Mouse (Mus musculus): Measurements from ENCODE around the gene Galc. TPM values are rescaled to one million over a fixed set of nuclear protein-coding genes. Genes with fewer than 3 reads are reported as not detected.
A peak's percentile ranks its signal among the peaks of the same experiment; 100 is the strongest.

The Galc gene
- polyA plus RNA-seq (2014; fragmentation: Nextera tagmentation; extraction: Ambion mirVana): 10.4 and 13.9 TPM in 2 replicates

DNA sequence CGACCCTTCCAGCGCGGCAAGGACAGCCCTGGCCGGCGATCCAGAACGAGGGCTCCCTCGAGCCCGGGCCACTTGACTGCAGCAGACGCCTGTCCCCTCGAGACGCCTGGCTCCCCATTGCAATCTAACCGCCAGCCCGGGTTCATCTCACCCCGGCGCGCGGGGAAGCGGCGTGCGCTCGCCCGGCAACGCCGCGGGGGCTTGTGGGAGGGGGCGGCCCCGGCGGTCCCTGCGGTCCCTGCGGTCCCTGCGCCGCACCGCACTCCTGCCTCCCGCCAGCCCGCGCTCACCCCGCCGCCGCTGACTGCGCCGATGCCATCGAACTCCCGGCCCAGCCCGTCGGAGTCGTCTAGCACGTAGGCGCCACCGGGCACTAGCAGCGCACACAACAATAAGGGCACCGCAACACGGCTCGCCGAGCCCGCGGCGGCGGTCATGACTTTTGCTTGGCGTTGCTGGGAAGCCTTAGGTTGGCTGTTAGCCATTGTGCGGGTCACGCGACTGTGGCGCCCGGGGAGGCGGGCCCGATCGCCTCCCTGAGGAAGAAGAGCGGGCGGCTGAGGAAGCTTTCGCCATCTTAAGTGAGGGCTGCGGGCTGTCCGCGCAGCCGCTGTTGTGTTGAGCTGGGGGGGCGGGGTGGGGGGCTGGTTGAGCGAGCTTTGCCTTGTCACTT lies at the start of gene Galc:
Galc (minus strand) TSS at position 615 of the 673 bp plus-strand sequence.
- no peaks in the 10 kb centered on the region for H3K36me3 ChIP-seq (ENCODE audit: control insufficient read depth, insufficient read depth, low read length)
- peak within 1 kb of the TSS; percentile 70 for H3K4me2 ChIP-seq (ENCODE audit: low read length)
- H3K27ac ChIP-seq (replicated peaks; ENCODE audit: low read depth, low read length): peak within 1 kb of the TSS; percentile 96
- peak; percentile 94 for DNase-seq
- H3K9ac ChIP-seq (replicated peaks; ENCODE audit: low read length): peak within 1 kb of the TSS; percentile 94
- H3K9me3 ChIP-seq (ENCODE audit: control insufficient read depth, low read length): no peaks in the 10 kb centered on the region
- peak; percentile 93 for ATAC-seq (ENCODE audit: low FRiP score, low TSS enrichment)
- no peaks in the 10 kb centered on the region for H3K27me3 ChIP-seq (ENCODE audit: control insufficient read depth, insufficient read depth, low read length)
- H3K4me3 ChIP-seq (replicated peaks; ENCODE audit: low read depth, low read length): peak within 1 kb of the TSS; percentile 68
- H3K4me1 ChIP-seq (ENCODE audit: control insufficient read depth, insufficient read depth, low read length): peaks cover 4% of the 10 kb centered on the region; the same call in 1 of the 2 replicates
- WGBS: under 1% methylated on average over 75 of the region's 76 CpGs

GRCm38 (mm10) chr12:98307179-98307915 lies 48.1 kb upstream of the Galc start:
- Histone ChIP-seq H3K4me2 (ENCODE audit: low read length) (no peak overlapping the region), H3K9ac (replicated peaks; ENCODE audit: low read length) (no peak overlapping the region), H3K27me3 (ENCODE audit: control insufficient read depth, insufficient read depth, low read length) (no peaks in the 10 kb centered on the region), H3K36me3 (ENCODE audit: control insufficient read depth, insufficient read depth, low read length) (no peaks in the 10 kb centered on the region), H3K4me1 (ENCODE audit: control insufficient read depth, insufficient read depth, low read length) (no peaks in the 10 kb centered on the region), H3K27ac (replicated peaks; ENCODE audit: low read depth, low read length) (no peak overlapping the region), H3K9me3 (ENCODE audit: control insufficient read depth, low read length) (no peaks in the 10 kb centered on the region), H3K4me3 (replicated peaks; ENCODE audit: low read depth, low read length) (no peak overlapping the region)
- DNase-seq (no peak), ATAC-seq (ENCODE audit: low FRiP score, low TSS enrichment) (no peak)
- WGBS: 84% methylated on average over 7 of the region's 7 CpGs

DNA sequence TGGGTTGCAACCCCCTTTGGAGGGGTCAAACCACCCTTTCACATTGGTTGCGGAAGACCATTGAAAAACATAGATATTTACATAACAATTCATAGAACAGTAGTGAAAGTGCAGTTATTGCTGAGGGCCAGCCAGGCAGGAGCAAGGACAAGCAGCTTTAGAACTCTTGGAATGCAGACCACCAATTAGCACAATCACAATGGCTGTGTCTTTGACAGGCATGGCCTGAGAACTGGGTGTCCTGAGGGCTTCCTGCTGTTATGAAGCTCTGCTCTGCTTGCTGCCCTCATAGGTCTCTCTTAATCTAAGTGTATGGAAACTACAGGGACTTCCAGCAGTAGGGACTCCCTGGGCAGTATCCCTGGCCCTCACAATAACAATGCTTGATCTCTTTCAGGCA lies 43.8 kb upstream of the Galc start:
- H3K4me2 ChIP-seq (ENCODE audit: low read length): no peak overlapping the region
- no peaks in the 10 kb centered on the region for H3K4me1 ChIP-seq (ENCODE audit: control insufficient read depth, insufficient read depth, low read length)
- ATAC-seq (ENCODE audit: low FRiP score, low TSS enrichment): no peak
- no peak overlapping the region for H3K9ac ChIP-seq (replicated peaks; ENCODE audit: low read length)
- H3K27me3 ChIP-seq (ENCODE audit: control insufficient read depth, insufficient read depth, low read length): no peaks in the 10 kb centered on the region
- no peak overlapping the region for H3K27ac ChIP-seq (replicated peaks; ENCODE audit: low read depth, low read length)
- no peaks in the 10 kb centered on the region for H3K36me3 ChIP-seq (ENCODE audit: control insufficient read depth, insufficient read depth, low read length)
- 66% methylated on average over 1 of the region's 1 CpGs for WGBS
- no peak for DNase-seq
- H3K9me3 ChIP-seq (ENCODE audit: control insufficient read depth, low read length): no peaks in the 10 kb centered on the region
- H3K4me3 ChIP-seq (replicated peaks; ENCODE audit: low read depth, low read length): no peak overlapping the region

DNA sequence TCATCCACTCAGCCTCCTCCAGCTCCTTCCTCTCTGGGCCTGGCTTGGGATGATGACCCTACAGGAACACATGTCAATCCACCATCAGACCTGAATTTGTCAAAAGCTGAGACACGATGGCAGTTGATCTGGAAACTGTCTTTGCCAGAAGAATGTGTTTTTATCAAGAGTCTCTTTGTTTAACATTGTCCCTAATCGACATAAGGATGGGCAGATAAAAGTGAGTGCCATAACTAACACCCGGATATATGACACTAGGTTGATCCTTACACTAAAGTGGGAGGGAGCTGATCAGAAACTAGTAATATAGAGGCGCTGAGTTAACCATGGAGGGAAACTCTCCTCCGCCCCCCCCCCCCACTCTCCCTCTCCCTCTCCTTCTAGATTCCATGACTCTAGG lies 42.7 kb upstream of the Galc start:
- Histone ChIP-seq H3K9me3 (ENCODE audit: control insufficient read depth, low read length) (no peaks in the 10 kb centered on the region), H3K4me1 (ENCODE audit: control insufficient read depth, insufficient read depth, low read length) (no peaks in the 10 kb centered on the region), H3K27ac (replicated peaks; ENCODE audit: low read depth, low read length) (no peak overlapping the region), H3K36me3 (ENCODE audit: control insufficient read depth, insufficient read depth, low read length) (no peaks in the 10 kb centered on the region), H3K4me2 (ENCODE audit: low read length) (no peak overlapping the region), H3K4me3 (replicated peaks; ENCODE audit: low read depth, low read length) (no peak overlapping the region), H3K27me3 (ENCODE audit: control insufficient read depth, insufficient read depth, low read length) (no peaks in the 10 kb centered on the region), H3K9ac (replicated peaks; ENCODE audit: low read length) (no peak overlapping the region)
- DNase-seq (no peak), ATAC-seq (ENCODE audit: low FRiP score, low TSS enrichment) (no peak)
- WGBS: 94% methylated on average over 5 of the region's 5 CpGs

DNA sequence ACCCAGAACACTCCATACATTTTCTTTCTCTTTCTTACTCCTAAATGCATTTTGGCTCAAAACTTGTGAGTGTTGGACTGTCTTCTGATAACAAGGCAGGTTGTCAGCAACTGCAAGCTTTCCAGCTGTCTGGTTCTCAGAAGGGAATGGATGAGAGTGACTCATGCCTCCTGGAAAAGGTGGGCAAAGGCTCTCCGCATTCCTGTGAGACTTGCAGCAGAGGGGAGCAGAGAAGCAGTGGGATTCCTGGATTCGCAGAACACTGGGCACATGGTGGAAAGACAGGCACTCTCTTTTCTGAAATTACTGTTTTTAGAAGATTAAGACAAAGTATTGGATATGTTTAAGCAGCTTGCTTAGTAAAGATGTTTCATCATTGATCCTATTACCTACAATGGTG lies 35.0 kb upstream of the Galc start:
- WGBS: 90% methylated on average over 2 of the region's 2 CpGs
- ATAC-seq (ENCODE audit: low FRiP score, low TSS enrichment): no peak
- no peak overlapping the region for H3K9ac ChIP-seq (replicated peaks; ENCODE audit: low read length)

DNA sequence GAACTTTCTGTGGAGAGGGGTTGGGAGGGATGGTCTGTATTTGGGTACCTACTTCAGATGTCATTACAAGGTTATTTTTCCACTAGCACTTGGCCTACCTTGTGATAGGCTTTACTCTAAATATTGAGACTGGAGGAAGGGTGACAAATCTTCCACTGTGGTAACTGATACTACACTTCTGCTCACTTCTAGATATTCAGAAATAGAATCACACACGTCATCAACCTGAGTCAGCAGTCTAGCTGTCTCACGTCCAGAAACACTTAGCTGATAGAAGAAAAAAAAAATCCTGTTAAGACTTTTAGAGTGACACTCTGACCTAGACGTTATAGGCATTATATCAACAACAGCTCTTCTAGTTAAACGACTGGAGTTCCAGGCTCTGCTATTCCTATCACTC lies 33.0 kb upstream of the Galc start:
- WGBS: 89% methylated on average over 4 of the region's 4 CpGs
- Histone ChIP-seq H3K27me3 (ENCODE audit: control insufficient read depth, insufficient read depth, low read length) (no peaks in the 10 kb centered on the region), H3K9ac (replicated peaks; ENCODE audit: low read length) (no peak overlapping the region)

More for the DNA sequence above, 35.0 kb upstream of the Galc start:
- H3K9me3 ChIP-seq (ENCODE audit: control insufficient read depth, low read length): no peaks in the 10 kb centered on the region
- no peaks in the 10 kb centered on the region for H3K27me3 ChIP-seq (ENCODE audit: control insufficient read depth, insufficient read depth, low read length)
- no peak overlapping the region for H3K4me3 ChIP-seq (replicated peaks; ENCODE audit: low read depth, low read length)
- DNase-seq: no peak
- H3K36me3 ChIP-seq (ENCODE audit: control insufficient read depth, insufficient read depth, low read length): no peaks in the 10 kb centered on the region
- no peaks in the 10 kb centered on the region for H3K4me1 ChIP-seq (ENCODE audit: control insufficient read depth, insufficient read depth, low read length)
- H3K27ac ChIP-seq (replicated peaks; ENCODE audit: low read depth, low read length): no peak overlapping the region
- H3K4me2 ChIP-seq (ENCODE audit: low read length): no peak overlapping the region

DNA sequence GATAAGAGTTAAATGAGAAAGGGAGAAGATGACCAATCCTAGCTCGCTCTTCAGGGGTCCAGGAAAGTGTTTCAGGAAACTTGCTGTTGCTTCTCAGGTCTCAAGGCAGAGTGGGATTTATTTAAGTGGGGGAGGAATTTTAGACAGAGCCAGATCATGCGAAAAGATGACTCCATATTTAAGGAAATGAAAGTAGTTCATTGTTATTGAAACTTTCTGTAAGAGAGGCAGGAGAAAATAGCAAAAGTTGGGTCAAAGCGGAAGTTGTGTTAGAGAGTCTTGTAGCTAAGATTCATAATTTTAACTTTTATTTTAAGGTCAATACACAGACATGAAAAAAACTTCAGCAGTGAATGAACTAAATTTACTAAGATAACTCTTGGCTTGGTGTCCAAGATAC lies 31.2 kb upstream of the Galc start:
- no peaks in the 10 kb centered on the region for H3K27me3 ChIP-seq (ENCODE audit: control insufficient read depth, insufficient read depth, low read length)
- H3K4me2 ChIP-seq (ENCODE audit: low read length): no peak overlapping the region
- H3K4me3 ChIP-seq (replicated peaks; ENCODE audit: low read depth, low read length): no peak overlapping the region
- H3K27ac ChIP-seq (replicated peaks; ENCODE audit: low read depth, low read length): no peak overlapping the region
- no peaks in the 10 kb centered on the region for H3K4me1 ChIP-seq (ENCODE audit: control insufficient read depth, insufficient read depth, low read length)
- no peaks in the 10 kb centered on the region for H3K9me3 ChIP-seq (ENCODE audit: control insufficient read depth, low read length)
- no peak overlapping the region for H3K9ac ChIP-seq (replicated peaks; ENCODE audit: low read length)
- ATAC-seq (ENCODE audit: low FRiP score, low TSS enrichment) (no peak), DNase-seq (no peak)
- WGBS: 94% methylated on average over 3 of the region's 3 CpGs
- H3K36me3 ChIP-seq (ENCODE audit: control insufficient read depth, insufficient read depth, low read length): no peaks in the 10 kb centered on the region

More for the DNA sequence above, 33.0 kb upstream of the Galc start:
- Histone ChIP-seq H3K27ac (replicated peaks; ENCODE audit: low read depth, low read length) (no peak overlapping the region), H3K4me1 (ENCODE audit: control insufficient read depth, insufficient read depth, low read length) (no peaks in the 10 kb centered on the region), H3K4me3 (replicated peaks; ENCODE audit: low read depth, low read length) (no peak overlapping the region), H3K4me2 (ENCODE audit: low read length) (no peak overlapping the region), H3K9me3 (ENCODE audit: control insufficient read depth, low read length) (no peaks in the 10 kb centered on the region), H3K36me3 (ENCODE audit: control insufficient read depth, insufficient read depth, low read length) (no peaks in the 10 kb centered on the region)
- no peak for ATAC-seq (ENCODE audit: low FRiP score, low TSS enrichment)
- DNase-seq: no peak

DNA sequence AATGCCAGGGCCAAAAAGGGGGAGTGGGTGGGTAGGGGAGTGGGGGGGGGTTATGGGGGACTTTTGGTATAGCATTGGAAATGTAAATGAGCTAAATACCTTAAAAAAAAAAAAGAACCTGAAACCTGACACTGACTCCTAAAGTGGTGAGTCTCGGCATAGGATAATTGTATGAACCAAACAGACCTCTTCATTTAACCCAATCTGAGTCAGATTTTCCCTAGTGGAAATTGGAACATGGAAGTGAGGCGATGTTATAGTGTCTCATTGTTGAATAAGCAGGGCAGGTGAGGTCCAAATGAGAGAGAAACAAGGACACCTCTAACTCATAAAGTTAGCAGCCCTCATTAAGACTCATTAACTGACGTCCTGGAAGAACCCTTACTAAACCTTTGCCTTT lies 25.2 kb upstream of the Galc start:
- Histone ChIP-seq H3K27me3 (ENCODE audit: control insufficient read depth, insufficient read depth, low read length) (no peaks in the 10 kb centered on the region), H3K36me3 (ENCODE audit: control insufficient read depth, insufficient read depth, low read length) (no peaks in the 10 kb centered on the region), H3K9me3 (ENCODE audit: control insufficient read depth, low read length) (no peaks in the 10 kb centered on the region), H3K9ac (replicated peaks; ENCODE audit: low read length) (no peak overlapping the region), H3K27ac (replicated peaks; ENCODE audit: low read depth, low read length) (no peak overlapping the region), H3K4me2 (ENCODE audit: low read length) (no peak overlapping the region), H3K4me1 (ENCODE audit: control insufficient read depth, insufficient read depth, low read length) (no peaks in the 10 kb centered on the region; the same call in 1 of the 2 replicates), H3K4me3 (replicated peaks; ENCODE audit: low read depth, low read length) (no peak overlapping the region)
- ATAC-seq (ENCODE audit: low FRiP score, low TSS enrichment) (no peak), DNase-seq (no peak)
- 85% methylated on average over 3 of the region's 3 CpGs for WGBS

DNA sequence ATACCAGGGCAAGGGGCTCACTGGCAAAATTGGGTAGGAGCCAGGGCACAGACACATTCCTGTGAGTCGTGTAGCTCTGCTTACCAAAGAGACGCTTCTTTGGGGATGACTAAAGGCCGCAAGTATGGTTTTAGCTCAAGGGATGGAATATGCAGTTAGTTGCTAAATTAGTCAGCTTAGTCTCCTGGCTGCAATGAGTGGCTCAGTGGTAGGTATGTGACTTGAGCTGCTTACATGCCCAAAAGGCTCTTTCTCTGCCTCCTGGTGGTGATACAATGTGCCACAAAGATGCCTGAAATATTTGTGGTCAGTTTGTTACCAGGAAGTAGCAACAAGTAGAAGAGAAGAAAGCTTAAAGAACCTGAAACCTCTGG lies 24.2 kb upstream of the Galc start:
- no peak overlapping the region for H3K9ac ChIP-seq (replicated peaks; ENCODE audit: low read length)
- no peaks in the 10 kb centered on the region for H3K36me3 ChIP-seq (ENCODE audit: control insufficient read depth, insufficient read depth, low read length)
- no peaks in the 10 kb centered on the region; the same call in 1 of the 2 replicates for H3K4me1 ChIP-seq (ENCODE audit: control insufficient read depth, insufficient read depth, low read length)
- WGBS: 81% methylated on average over 3 of the region's 3 CpGs
- no peak overlapping the region for H3K4me2 ChIP-seq (ENCODE audit: low read length)
- no peak overlapping the region for H3K4me3 ChIP-seq (replicated peaks; ENCODE audit: low read depth, low read length)
- no peak for ATAC-seq (ENCODE audit: low FRiP score, low TSS enrichment)
- DNase-seq: no peak
- H3K9me3 ChIP-seq (ENCODE audit: control insufficient read depth, low read length): no peaks in the 10 kb centered on the region
- H3K27ac ChIP-seq (replicated peaks; ENCODE audit: low read depth, low read length): no peak overlapping the region
- no peaks in the 10 kb centered on the region for H3K27me3 ChIP-seq (ENCODE audit: control insufficient read depth, insufficient read depth, low read length)
